Comparison of ENCODE assay signal across 9 mouse cellular contexts in genomic region chr10:44292205-44292604, GRCm38 (mm10). TPM values are rescaled to one million over a fixed set of nuclear protein-coding genes. Genes with fewer than 3 reads are reported as not detected.
DNase-seq lines count a peak whose midpoint lies in the region; ATAC-seq and TF ChIP-seq lines count a peak whose summit lies in the region.
"Had no signal": no experiment of that assay in that cellular context is flagged by ENCODE, and none has a peak within 500 bp of the region (broad histone marks: within the 10 kb centered on the region; RNA-seq: fewer than 3 reads in every experiment).

No protein-coding gene starts in this region.

- peak; percentile 73 for DNase-seq in forebrain, embryonic 14.5 days (ENCODE audit: low spot score)
- peak; percentile 28 for DNase-seq in liver, adult 2 months (ENCODE audit: extremely low read depth, low read depth, low spot score)
- DNase-seq in liver: no peak
- peak; percentile 74 for DNase-seq in NIH3T3 (ENCODE audit: low read depth)
- DNase-seq in hindbrain, embryonic 14.5 days (ENCODE audit: low spot score): peak; percentile 72
- DNase-seq in retina, adult 2 months (ENCODE audit: low read depth, low spot score): peak; percentile 13
- no peak for DNase-seq in right cerebral cortex, postnatal 4 days

- H3K36me3 ChIP-seq in forebrain, embryonic 14.5 days (ENCODE audit: control insufficient read depth, insufficient read depth, low read length): peaks cover 29% of the 10 kb centered on the region
- peaks cover 24% of the 10 kb centered on the region for H3K36me3 ChIP-seq in forebrain, embryonic 15.5 days
- H3K36me3 ChIP-seq in liver, adult 2 months (ENCODE audit: control insufficient read depth, insufficient read depth, low read length): peaks cover 28% of the 10 kb centered on the region
- peaks cover 28% of the 10 kb centered on the region for H3K36me3 ChIP-seq in hindbrain, embryonic 14.5 days (replicated peaks; ENCODE audit: control insufficient read depth, insufficient read depth)

- H3K9me3 ChIP-seq in forebrain, embryonic 14.5 days (replicated peaks; ENCODE audit: control insufficient read depth, low read length): no peaks in the 10 kb centered on the region
- no peaks in the 10 kb centered on the region for H3K9me3 ChIP-seq in forebrain, embryonic 15.5 days
- no peaks in the 10 kb centered on the region for H3K9me3 ChIP-seq in hindbrain, embryonic 14.5 days (ENCODE audit: control insufficient read depth, low read length)
- H3K9me3 ChIP-seq: heart, embryonic 13.5 days had no signal

- TF ChIP-seq CTCF in liver, adult 2 months (IDR thresholded peaks at IDR 0.05; ENCODE audit: low read depth, low read length): peak; percentile 43; the same call in 1 of the 2 replicates

- peak; percentile 23; the same call in 1 of the 2 replicates for ATAC-seq in forebrain, embryonic 14.5 days
- ATAC-seq in forebrain, embryonic 15.5 days (replicated peaks): no peak; the same call in 1 of the 2 replicates
- no peak for ATAC-seq in hindbrain, embryonic 14.5 days (ENCODE audit: low FRiP score)

- no peaks in the 10 kb centered on the region for H3K4me1 ChIP-seq in forebrain, embryonic 14.5 days (ENCODE audit: control insufficient read depth, insufficient read depth, low read length)
- H3K4me1 ChIP-seq in forebrain, embryonic 15.5 days: no peaks in the 10 kb centered on the region
- H3K4me1 ChIP-seq in liver, adult 2 months (ENCODE audit: control insufficient read depth, insufficient read depth, low read length): peaks cover 6% of the 10 kb centered on the region
- H3K4me1 ChIP-seq in hindbrain, embryonic 14.5 days (replicated peaks; ENCODE audit: control insufficient read depth, insufficient read depth, low read length): no peaks in the 10 kb centered on the region
- H3K4me1 ChIP-seq: heart, embryonic 13.5 days had no signal

- no peak overlapping the region for H3K4me3 ChIP-seq in forebrain, embryonic 14.5 days (ENCODE audit: low read depth, low read length)
- no peak overlapping the region for H3K4me3 ChIP-seq in forebrain, embryonic 15.5 days
- no peak overlapping the region for H3K4me3 ChIP-seq in liver, adult 2 months (ENCODE audit: insufficient read depth, low read depth, low read length)
- H3K4me3 ChIP-seq in hindbrain, embryonic 14.5 days (replicated peaks; ENCODE audit: low read length): no peak overlapping the region
- H3K4me3 ChIP-seq: heart, embryonic 13.5 days had no signal

- 56% methylated on average over 3 of the region's 3 CpGs for WGBS in forebrain, embryonic 14.5 days
- 58% methylated on average over 3 of the region's 3 CpGs for WGBS in forebrain, embryonic 15.5 days
- 66% methylated on average over 3 of the region's 3 CpGs for WGBS in liver, adult 2 months
- WGBS in hindbrain, embryonic 14.5 days: 59% methylated on average over 3 of the region's 3 CpGs

- H3K4me2 ChIP-seq in forebrain, embryonic 14.5 days (ENCODE audit: low read length): no peak overlapping the region
- no peak overlapping the region for H3K4me2 ChIP-seq in forebrain, embryonic 15.5 days (replicated peaks)
- no peak overlapping the region for H3K4me2 ChIP-seq in hindbrain, embryonic 14.5 days (replicated peaks)
- H3K4me2 ChIP-seq: heart, embryonic 13.5 days had no signal

- H3K27me3 ChIP-seq in forebrain, embryonic 14.5 days (replicated peaks; ENCODE audit: control insufficient read depth, insufficient read depth, low read length): no peaks in the 10 kb centered on the region
- H3K27me3 ChIP-seq in forebrain, embryonic 15.5 days: no peaks in the 10 kb centered on the region
- H3K27me3 ChIP-seq in liver, adult 2 months (ENCODE audit: control insufficient read depth, insufficient read depth, low read length): no peaks in the 10 kb centered on the region
- no peaks in the 10 kb centered on the region for H3K27me3 ChIP-seq in hindbrain, embryonic 14.5 days (ENCODE audit: control insufficient read depth, insufficient read depth, low read length)
- H3K27me3 ChIP-seq: heart, embryonic 13.5 days had no signal

- H3K9ac ChIP-seq in forebrain, embryonic 14.5 days (ENCODE audit: low read length): no peak overlapping the region
- H3K9ac ChIP-seq in forebrain, embryonic 15.5 days (replicated peaks): no peak overlapping the region
- H3K9ac ChIP-seq in liver, adult 2 months (ENCODE audit: low read depth, low read length): no peak overlapping the region
- H3K9ac ChIP-seq in hindbrain, embryonic 14.5 days: no peak overlapping the region
- H3K9ac ChIP-seq: heart, embryonic 13.5 days had no signal

- no peak overlapping the region for H3K27ac ChIP-seq in forebrain, embryonic 14.5 days (ENCODE audit: low read depth, low read length)
- no peak overlapping the region for H3K27ac ChIP-seq in forebrain, embryonic 15.5 days (replicated peaks)
- H3K27ac ChIP-seq in liver, adult 2 months (replicated peaks; ENCODE audit: insufficient read depth, low read depth, low read length): no peak overlapping the region
- H3K27ac ChIP-seq in hindbrain, embryonic 14.5 days: no peak overlapping the region
- H3K27ac ChIP-seq: heart, embryonic 13.5 days had no signal

- no peak for TF ChIP-seq POLR2A in liver, adult 2 months (IDR thresholded peaks at IDR 0.05; ENCODE audit: extremely low read depth, insufficient read depth, low read length)

- peaks cover 3% of the 10 kb centered on the region; the same call in 1 of the 2 replicates for H3K79me2 ChIP-seq in liver, adult 2 months (ENCODE audit: control insufficient read depth, insufficient read depth, low read length)

RNA-seq across cellular contexts. Expression of gene Atg5, which starts 24.0 kb away (rescaled TPM):
- 56.2 and 56.7 TPM in 2 replicates for polyA plus RNA-seq in forebrain, embryonic 14.5 days (2014; fragmentation: Nextera tagmentation; extraction: Ambion mirVana)
- polyA plus RNA-seq in forebrain, embryonic 15.5 days (2015; fragmentation: Nextera tagmentation; extraction: Ambion mirVana): 48.0 and 49.0 TPM in 2 replicates
- total RNA-seq in liver, adult 2 months (2014; rRNA removed): 49.1 and 61.8 TPM in 2 replicates
- 16.7 and 17.4 TPM in 2 replicates for polyA plus RNA-seq in liver, adult 2 months (2012; rRNA removed)
- polyA plus RNA-seq in hindbrain, embryonic 14.5 days (2014; fragmentation: Nextera tagmentation; extraction: Ambion mirVana): 41.6 and 48.9 TPM in 2 replicates

Comparison
In these comparisons a context has a peak if more than half of its experiments do, and no peak if none do; other contexts are left out.
1. DNase-seq: peak in forebrain, embryonic 14.5 days (single experiment), liver, adult 2 months (single experiment), NIH3T3 (single experiment), hindbrain, embryonic 14.5 days (single experiment) and retina, adult 2 months (single experiment); none in liver (single experiment) and right cerebral cortex, postnatal 4 days (single experiment).